Mouse (Mus musculus): ENCODE data around the gene Plekhg5.

Plekhg5 gene

GRCm38 (mm10) chr4:152067280-152067679 is 5.0 kb upstream of the Plekhg5 start:
- in situ Hi-C loops (cut with MboI; ENCODE audit: low pct_unique_long_range_greater_than_20kb in 1 of 2, low sequenced_read_pairs in 2 of 2, unreplicated experiment in 1 of 2), result no loop called here

- in situ Hi-C loops (cut with MboI; ENCODE audit: low pct_unique_long_range_greater_than_20kb in 1 of 2, low sequenced_read_pairs in 2 of 2, unreplicated experiment in 1 of 2), result no loop called here
Observed at GRCm38 (mm10) chr4:152068166-152068724, 4.1 kb upstream of the Plekhg5 start.

GRCm38 (mm10) chr4:152069245-152069644 is 3.1 kb upstream of the Plekhg5 start:
- in situ Hi-C loops (cut with MboI; ENCODE audit: low pct_unique_long_range_greater_than_20kb in 1 of 2, low sequenced_read_pairs in 2 of 2, unreplicated experiment in 1 of 2), result no loop called here

- in situ Hi-C loops (cut with MboI; ENCODE audit: low pct_unique_long_range_greater_than_20kb in 1 of 2, low sequenced_read_pairs in 2 of 2, unreplicated experiment in 1 of 2), result no loop called here
Observed at GRCm38 (mm10) chr4:152070494-152071396, 1.6 kb upstream of the Plekhg5 start.

- in situ Hi-C loops (cut with MboI; ENCODE audit: low pct_unique_long_range_greater_than_20kb in 1 of 2, low sequenced_read_pairs in 2 of 2, unreplicated experiment in 1 of 2), result no loop called here
Observed at GRCm38 (mm10) chr4:152072655-152073054, 357 bp downstream of the Plekhg5 start.

- in situ Hi-C loops (cut with MboI; ENCODE audit: low pct_unique_long_range_greater_than_20kb in 1 of 2, low sequenced_read_pairs in 2 of 2, unreplicated experiment in 1 of 2), result no loop called here
Observed at GRCm38 (mm10) chr4:152073715-152074114, 1.4 kb downstream of the Plekhg5 start.

GRCm38 (mm10) chr4:152074548-152074947 is 2.2 kb downstream of the Plekhg5 start:
- in situ Hi-C loops (cut with MboI; ENCODE audit: low pct_unique_long_range_greater_than_20kb in 1 of 2, low sequenced_read_pairs in 2 of 2, unreplicated experiment in 1 of 2), result no loop called here

GRCm38 (mm10) chr4:152077191-152077590 is 4.9 kb downstream of the Plekhg5 start:
- in situ Hi-C loops (cut with MboI; ENCODE audit: low pct_unique_long_range_greater_than_20kb in 1 of 2, low sequenced_read_pairs in 2 of 2, unreplicated experiment in 1 of 2), result no loop called here

- in situ Hi-C loops (cut with MboI; ENCODE audit: low pct_unique_long_range_greater_than_20kb in 1 of 2, low sequenced_read_pairs in 2 of 2, unreplicated experiment in 1 of 2), result no loop called here
Observed at GRCm38 (mm10) chr4:152078105-152078530, 5.8 kb downstream of the Plekhg5 start.

GRCm38 (mm10) chr4:152079261-152079660 is 7.0 kb downstream of the Plekhg5 start:
- in situ Hi-C loops (cut with MboI; ENCODE audit: low pct_unique_long_range_greater_than_20kb in 1 of 2, low sequenced_read_pairs in 2 of 2, unreplicated experiment in 1 of 2), result no loop called here

GRCm38 (mm10) chr4:152079931-152080330 is 7.6 kb downstream of the Plekhg5 start:
- in situ Hi-C loops (cut with MboI; ENCODE audit: low pct_unique_long_range_greater_than_20kb in 1 of 2, low sequenced_read_pairs in 2 of 2, unreplicated experiment in 1 of 2), result no loop called here

- in situ Hi-C loops (cut with MboI; ENCODE audit: low pct_unique_long_range_greater_than_20kb in 1 of 2, low sequenced_read_pairs in 2 of 2, unreplicated experiment in 1 of 2), result no loop called here
Observed at GRCm38 (mm10) chr4:152083611-152084220, 11.4 kb downstream of the Plekhg5 start.

- in situ Hi-C loops (cut with MboI; ENCODE audit: low pct_unique_long_range_greater_than_20kb in 1 of 2, low sequenced_read_pairs in 2 of 2, unreplicated experiment in 1 of 2), result no loop called here
Observed at GRCm38 (mm10) chr4:152084616-152085015, 12.3 kb downstream of the Plekhg5 start.

- in situ Hi-C loops (cut with MboI; ENCODE audit: low pct_unique_long_range_greater_than_20kb in 1 of 2, low sequenced_read_pairs in 2 of 2, unreplicated experiment in 1 of 2), result no loop called here
Observed at GRCm38 (mm10) chr4:152086505-152087210, 14.4 kb downstream of the Plekhg5 start.

GRCm38 (mm10) chr4:152087211-152088081 is 15.1 kb downstream of the Plekhg5 start:
- in situ Hi-C loops (cut with MboI; ENCODE audit: low pct_unique_long_range_greater_than_20kb in 1 of 2, low sequenced_read_pairs in 2 of 2, unreplicated experiment in 1 of 2), result no loop called here

GRCm38 (mm10) chr4:152088133-152088532 is 15.8 kb downstream of the Plekhg5 start:
- in situ Hi-C loops (cut with MboI; ENCODE audit: low pct_unique_long_range_greater_than_20kb in 1 of 2, low sequenced_read_pairs in 2 of 2, unreplicated experiment in 1 of 2), result no loop called here

- in situ Hi-C loops (cut with MboI; ENCODE audit: low pct_unique_long_range_greater_than_20kb in 1 of 2, low sequenced_read_pairs in 2 of 2, unreplicated experiment in 1 of 2), result no loop called here
Observed at GRCm38 (mm10) chr4:152088556-152089120, 16.3 kb downstream of the Plekhg5 start.

GRCm38 (mm10) chr4:152090191-152090590 is 17.9 kb downstream of the Plekhg5 start:
- in situ Hi-C loops (cut with MboI; ENCODE audit: low pct_unique_long_range_greater_than_20kb in 1 of 2, low sequenced_read_pairs in 2 of 2, unreplicated experiment in 1 of 2), result no loop called here
